Mouse (Mus musculus): ENCODE measurements around the gene Htr2a.

Gene Htr2a

GRCm38 (mm10) chr14:74640819-74641381 is at the start of gene Htr2a:
Gene Htr2a (plus strand): TSS chr14:74640840.
- no peak for DNase-seq

- no peak for DNase-seq
Observed at GRCm38 (mm10) chr14:74601333-74602087, 39.1 kb upstream of the Htr2a start.

- DNase-seq = peak; percentile 54 to 83
Observed at GRCm38 (mm10) chr14:74602543-74602942, 38.1 kb upstream of the Htr2a start.

- DNase-seq = no peak
Observed at GRCm38 (mm10) chr14:74603131-74603766, 37.4 kb upstream of the Htr2a start.

- DNase-seq = peak; percentile 4 to 33
Observed at GRCm38 (mm10) chr14:74611326-74611725, 29.3 kb upstream of the Htr2a start.

GRCm38 (mm10) chr14:74618858-74619257 is 21.8 kb upstream of the Htr2a start:
- peak in 1 of 2 experiments; percentile 28 for DNase-seq

- peak in 1 of 2 experiments; percentile 24 for DNase-seq
Observed at GRCm38 (mm10) chr14:74638071-74638470, 2.6 kb upstream of the Htr2a start.

- DNase-seq = no peak
Observed at GRCm38 (mm10) chr14:74641668-74642230, 1.1 kb downstream of the Htr2a start.

GRCm38 (mm10) chr14:74643296-74643695 is 2.7 kb downstream of the Htr2a start:
- DNase-seq = peak; percentile 76 to 86

GRCm38 (mm10) chr14:74646107-74646793 is 5.6 kb downstream of the Htr2a start:
- DNase-seq = peak in 1 of 2 experiments; percentile 10

- DNase-seq = no peak
Observed at GRCm38 (mm10) chr14:74650001-74650400, 9.4 kb downstream of the Htr2a start.

GRCm38 (mm10) chr14:74651678-74652077 is 11.0 kb downstream of the Htr2a start:
- DNase-seq = no peak

GRCm38 (mm10) chr14:74657227-74657626 is 16.6 kb downstream of the Htr2a start:
- no peak for DNase-seq

- DNase-seq = no peak
Observed at GRCm38 (mm10) chr14:74659411-74659841, 18.8 kb downstream of the Htr2a start.

- DNase-seq = no peak
Observed at GRCm38 (mm10) chr14:74672137-74673019, 31.7 kb downstream of the Htr2a start.

GRCm38 (mm10) chr14:74673020-74673350 is 32.3 kb downstream of the Htr2a start:
- DNase-seq = no peak

GRCm38 (mm10) chr14:74673584-74673983 is 32.9 kb downstream of the Htr2a start:
- DNase-seq = no peak

- no peak for DNase-seq
Observed at GRCm38 (mm10) chr14:74679841-74680240, 39.2 kb downstream of the Htr2a start.

- DNase-seq = no peak
Observed at GRCm38 (mm10) chr14:74684298-74684978, 43.8 kb downstream of the Htr2a start.

- DNase-seq = no peak
Observed at GRCm38 (mm10) chr14:74691963-74692362, 51.3 kb downstream of the Htr2a start.

- DNase-seq = no peak
Observed at GRCm38 (mm10) chr14:74696766-74697165, 56.1 kb downstream of the Htr2a start.
